Mouse (Mus musculus): ENCODE data around the gene Wnt3a. TPM values are rescaled to one million over a fixed set of nuclear protein-coding genes. Genes with fewer than 3 reads are reported as not detected.

Gene Wnt3a
- polyA plus RNA-seq, 1 experiment: not detected

GRCm38 (mm10) chr11:59239428-59239785 is 51.1 kb downstream of the Wnt3a start:
- TF ChIP-seq CTCF (IDR thresholded peaks at IDR 0.05; ENCODE audit: control insufficient read depth, insufficient read depth, low read length) (no peak), POLR2A (IDR thresholded peaks at IDR 0.05; ENCODE audit: borderline replicate concordance, control insufficient read depth, low read depth, low read length) (no peak)
- Histone ChIP-seq H3K27ac (ENCODE audit: control insufficient read depth, insufficient read depth, low read depth, low read length, poor library complexity) (no peak overlapping the region), H3K4me3 (replicated peaks; ENCODE audit: control insufficient read depth, low read depth, low read length) (no peak overlapping the region), H3K4me1 (ENCODE audit: control insufficient read depth, insufficient read depth, low read length) (no peaks in the 10 kb centered on the region)
- 70% methylated on average over 4 of the region's 4 CpGs for WGBS

GRCm38 (mm10) chr11:59238525-59239427 is 51.8 kb downstream of the Wnt3a start:
- Histone ChIP-seq H3K4me1 (ENCODE audit: control insufficient read depth, insufficient read depth, low read length) (no peaks in the 10 kb centered on the region), H3K4me3 (replicated peaks; ENCODE audit: control insufficient read depth, low read depth, low read length) (no peak overlapping the region), H3K27ac (ENCODE audit: control insufficient read depth, insufficient read depth, low read depth, low read length, poor library complexity) (no peak overlapping the region)
- 13% methylated on average over 15 of the region's 15 CpGs for WGBS
- TF ChIP-seq CTCF (IDR thresholded peaks at IDR 0.05; ENCODE audit: control insufficient read depth, insufficient read depth, low read length) (peak; percentile 51), POLR2A (IDR thresholded peaks at IDR 0.05; ENCODE audit: borderline replicate concordance, control insufficient read depth, low read depth, low read length) (no peak)

DNA sequence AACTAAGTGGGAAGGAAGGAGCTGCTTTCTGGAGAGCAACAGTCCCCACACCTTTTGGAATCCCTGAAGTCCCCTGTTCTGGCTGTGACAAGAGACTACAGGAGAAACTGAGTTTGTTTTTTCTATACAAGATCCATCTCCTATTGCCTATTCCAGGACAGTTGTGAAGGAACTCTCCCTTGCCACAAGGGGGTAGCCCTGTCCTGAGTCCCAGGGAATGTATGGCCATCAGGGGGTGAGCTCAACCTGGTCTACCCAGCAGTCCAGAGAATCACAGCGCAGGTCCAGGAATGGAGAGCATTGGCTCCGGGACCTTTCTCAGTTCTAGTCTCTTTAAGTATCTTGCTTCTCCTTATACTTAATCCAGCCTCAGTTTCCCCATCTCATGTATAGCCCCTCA is 57.8 kb downstream of the Wnt3a start:
- Histone ChIP-seq H3K4me1 (ENCODE audit: control insufficient read depth, insufficient read depth, low read length) (peaks cover 3% of the 10 kb centered on the region; the same call in 1 of the 2 replicates), H3K27ac (ENCODE audit: control insufficient read depth, insufficient read depth, low read depth, low read length, poor library complexity) (no peak overlapping the region), H3K4me3 (replicated peaks; ENCODE audit: control insufficient read depth, low read depth, low read length) (no peak overlapping the region)
- TF ChIP-seq POLR2A (IDR thresholded peaks at IDR 0.05; ENCODE audit: borderline replicate concordance, control insufficient read depth, low read depth, low read length) (no peak), CTCF (IDR thresholded peaks at IDR 0.05; ENCODE audit: control insufficient read depth, insufficient read depth, low read length) (no peak)
- WGBS: 86% methylated on average over 2 of the region's 2 CpGs

- peak; percentile 80 for TF ChIP-seq CTCF (IDR thresholded peaks at IDR 0.05; ENCODE audit: control insufficient read depth, insufficient read depth, low read length)
- TF ChIP-seq POLR2A (IDR thresholded peaks at IDR 0.05; ENCODE audit: borderline replicate concordance, control insufficient read depth, low read depth, low read length): no peak
- H3K27ac ChIP-seq (ENCODE audit: control insufficient read depth, insufficient read depth, low read depth, low read length, poor library complexity): 0 out of 2 replicates have a peak overlapping the region, but pooled peaks have one; percentile 43
- no peak overlapping the region for H3K4me3 ChIP-seq (replicated peaks; ENCODE audit: control insufficient read depth, low read depth, low read length)
- WGBS: 11% methylated on average over 7 of the region's 7 CpGs
- H3K4me1 ChIP-seq (ENCODE audit: control insufficient read depth, insufficient read depth, low read length): peaks cover 5% of the 10 kb centered on the region; the same call in 1 of the 2 replicates
Observed at GRCm38 (mm10) chr11:59230144-59230760, 60.3 kb downstream of the Wnt3a start.

GRCm38 (mm10) chr11:59228122-59228953 is 62.2 kb downstream of the Wnt3a start, which contains the start of gene Arf1:
Arf1 (minus strand) TSS chr11:59228270.
- H3K4me1 ChIP-seq (ENCODE audit: control insufficient read depth, insufficient read depth, low read length): peaks cover 8% of the 10 kb centered on the region; the same call in 1 of the 2 replicates
- TF ChIP-seq CTCF (IDR thresholded peaks at IDR 0.05; ENCODE audit: control insufficient read depth, insufficient read depth, low read length): no peak
- peak; percentile 86 for TF ChIP-seq POLR2A (IDR thresholded peaks at IDR 0.05; ENCODE audit: borderline replicate concordance, control insufficient read depth, low read depth, low read length)
- H3K4me3 ChIP-seq (replicated peaks; ENCODE audit: control insufficient read depth, low read depth, low read length): peak within 1 kb of the TSS; percentile 85
- 5% methylated on average over 59 of the region's 59 CpGs for WGBS
- H3K27ac ChIP-seq (ENCODE audit: control insufficient read depth, insufficient read depth, low read depth, low read length, poor library complexity): peak within 1 kb of the TSS; percentile 99

DNA sequence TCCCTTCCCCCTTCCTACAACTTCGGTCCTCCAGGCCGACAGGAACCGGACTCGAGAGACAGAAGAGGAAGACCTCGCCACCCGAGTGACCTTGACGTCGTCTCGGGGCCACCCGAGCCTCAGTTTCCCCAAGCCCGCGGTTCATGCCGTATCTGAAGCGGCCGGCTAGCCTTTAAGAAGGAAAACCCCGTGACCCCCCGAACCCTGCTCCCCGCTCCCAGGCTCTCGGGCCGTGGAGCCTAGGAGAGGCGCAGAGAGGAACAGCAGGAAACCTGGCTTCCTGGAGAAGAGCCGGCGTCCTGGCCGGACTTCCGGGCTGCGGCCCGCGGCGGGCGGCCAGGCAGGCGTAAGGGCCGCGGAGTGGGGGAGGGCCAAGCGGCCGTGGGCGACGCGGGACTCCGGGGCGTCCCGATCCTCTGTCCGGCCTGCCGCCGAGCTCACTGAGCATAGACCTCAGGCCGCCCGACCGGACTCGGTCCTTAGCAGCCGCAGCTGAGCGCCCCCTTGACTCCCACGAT is 62.9 kb downstream of the Wnt3a start:
- WGBS: 0% methylated on average over 51 of the region's 51 CpGs

GRCm38 (mm10) chr11:59226787-59227603 is 63.6 kb downstream of the Wnt3a start:
- 1% methylated on average over 21 of the region's 21 CpGs for WGBS
- TF ChIP-seq POLR2A (IDR thresholded peaks at IDR 0.05; ENCODE audit: borderline replicate concordance, control insufficient read depth, low read depth, low read length) (no peak), CTCF (IDR thresholded peaks at IDR 0.05; ENCODE audit: control insufficient read depth, insufficient read depth, low read length) (no peak)
- peak overlapping the region; percentile 99 for H3K27ac ChIP-seq (ENCODE audit: control insufficient read depth, insufficient read depth, low read depth, low read length, poor library complexity)
- H3K4me3 ChIP-seq (replicated peaks; ENCODE audit: control insufficient read depth, low read depth, low read length): peak overlapping the region; percentile 85
- H3K4me1 ChIP-seq (ENCODE audit: control insufficient read depth, insufficient read depth, low read length): peaks cover 10% of the 10 kb centered on the region; the same call in 1 of the 2 replicates

More for the DNA sequence above, 62.9 kb downstream of the Wnt3a start:
- H3K4me1 ChIP-seq (ENCODE audit: control insufficient read depth, insufficient read depth, low read length): peaks cover 8% of the 10 kb centered on the region; the same call in 1 of the 2 replicates
- peak overlapping the region; percentile 85 for H3K4me3 ChIP-seq (replicated peaks; ENCODE audit: control insufficient read depth, low read depth, low read length)
- H3K27ac ChIP-seq (ENCODE audit: control insufficient read depth, insufficient read depth, low read depth, low read length, poor library complexity): peak overlapping the region; percentile 99
- TF ChIP-seq POLR2A (IDR thresholded peaks at IDR 0.05; ENCODE audit: borderline replicate concordance, control insufficient read depth, low read depth, low read length): no peak
- no peak for TF ChIP-seq CTCF (IDR thresholded peaks at IDR 0.05; ENCODE audit: control insufficient read depth, insufficient read depth, low read length)

Measured in bone marrow, adult 2 months (tissue).